Mouse (Mus musculus) midbrain, postnatal 0 days (tissue): ENCODE data around the gene Onecut3. TPM values are rescaled to one million over a fixed set of nuclear protein-coding genes. Genes with fewer than 3 reads are reported as not detected.

Experiments
- ATAC-seq: fragments of 200-750 bp; cut with Nextera tagmentation; 2 replicates; pipeline ENCODE4 v1.8.0; 2017; ENCODE audit warnings: moderate number of reproducible peaks, mild to moderate bottlenecking, moderate TSS enrichment, moderate library complexity; ENCODE audit not compliant: low FRiP score
- DNase-seq: peaks from one replicate; pipeline ENCODE4 v3.0.0-alpha.2; 2015; ENCODE audit warnings: low spot score
- H3K27ac ChIP-seq: fragments of 300-500 bp; sonication (generic); 2 replicates; pipeline ENCODE4 v1.5.1; 2014; ENCODE audit warnings: low read depth, mild to moderate bottlenecking, low read length, mixed read lengths
- H3K27me3 ChIP-seq: fragments of 300-500 bp; sonication (generic); 2 replicates; pipeline ENCODE4 v1.6.1; 2014; ENCODE audit warnings: low read length, control low read depth, mixed read lengths; ENCODE audit not compliant: insufficient read depth
- H3K36me3 ChIP-seq: fragments of 300-500 bp; sonication (generic); 2 replicates; pipeline ENCODE4 v1.6.1; 2014; ENCODE audit warnings: low read length, control low read depth, mixed read lengths; ENCODE audit not compliant: insufficient read depth
- H3K4me1 ChIP-seq: fragments of 300-500 bp; sonication (generic); 2 replicates; pipeline ENCODE4 v1.6.1; 2014; ENCODE audit warnings: mild to moderate bottlenecking, control low read depth, antibody characterized with exemption, low read length, mixed read lengths; ENCODE audit not compliant: insufficient read depth
- H3K4me2 ChIP-seq: fragments of 300-500 bp; sonication (generic); 2 replicates; pipeline ENCODE4 v1.6.1; 2014; ENCODE audit warnings: low read depth, mild to moderate bottlenecking, low read length, mixed read lengths; ENCODE audit not compliant: poor library complexity, severe bottlenecking
- H3K4me3 ChIP-seq: fragments of 300-500 bp; sonication (generic); 2 replicates; pipeline ENCODE4 v1.5.1; 2014; ENCODE audit warnings: low read depth, mild to moderate bottlenecking, low read length, moderate library complexity
- H3K9ac ChIP-seq: fragments of 300-500 bp; sonication (generic); replicated peaks from 2 replicates; pipeline ENCODE4 v1.6.1; 2014; ENCODE audit warnings: mild to moderate bottlenecking, low read length, moderate library complexity, mixed read lengths; ENCODE audit not compliant: poor library complexity, severe bottlenecking
- H3K9me3 ChIP-seq: fragments of 300-500 bp; sonication (generic); 2 replicates; pipeline ENCODE4 v1.6.1; 2016; ENCODE audit warnings: low read length, control low read depth
- CTCF ChIP-seq: IDR thresholded peaks from 2 replicates; pipeline ENCODE4 v1.5.1; 2016; ENCODE audit warnings: antibody characterized with exemption, mild to moderate bottlenecking
- WGBS: fragments of 180-500 bp; shearing (Covaris S2); extraction: QIAGEN DNeasy Blood & Tissue Kit; methylation state at CpG from one replicate; pipeline ENCODE4 v1.1.7; 2014; 5-methylcytosine and 5-hydroxymethylcytosine counted together
- polyA plus RNA-seq: library from polyadenylated mRNA; unstranded; fragments of >200 nt; fragmentation: Nextera tagmentation; extraction: Ambion mirVana; gene quantifications from 2 replicates; pipeline ENCODE4 v1.2.1, GENCODE M21; 2015
- total RNA-seq: library from RNA; depleted of rRNA; stranded (reverse); fragments of >200 nt; gene quantifications from 2 replicates; pipeline ENCODE4 v1.2.3, GENCODE M21; 2014

Onecut3 gene
- total and polyA plus RNA-seq, 2 experiments from 2014 or later: 0.89 to 3.1 TPM

- WGBS: 0% methylated on average over 35 of the region's 35 CpGs
- DNase-seq: no peak
- H3K27me3 ChIP-seq: peaks cover 93% of the 10 kb centered on the region
- peaks cover 5% of the 10 kb centered on the region; the same call in 1 of the 2 replicates for H3K4me1 ChIP-seq
- no peak for ATAC-seq
- no peak overlapping the region for H3K27ac ChIP-seq
- no peaks in the 10 kb centered on the region for H3K9me3 ChIP-seq
- H3K4me3 ChIP-seq: peak overlapping the region; percentile 35
- 0 out of 2 replicates have a peak overlapping the region, but pooled peaks have one; percentile 24 for H3K9ac ChIP-seq
- peak overlapping the region; percentile 54 for H3K4me2 ChIP-seq
- no peak for TF ChIP-seq CTCF
- no peaks in the 10 kb centered on the region for H3K36me3 ChIP-seq
Measured at GRCm38 (mm10) chr10:80495901-80496300, 1.3 kb downstream of the Onecut3 start.

GRCm38 (mm10) chr10:80496421-80496820 lies 1.8 kb downstream of the Onecut3 start:
- Histone ChIP-seq H3K4me3 (peak overlapping the region; percentile 35; the same call in 1 of the 2 replicates), H3K9me3 (no peaks in the 10 kb centered on the region), H3K4me2 (peak overlapping the region; percentile 54; the same call in 1 of the 2 replicates), H3K9ac (no peak overlapping the region), H3K27me3 (peaks cover 91% of the 10 kb centered on the region), H3K36me3 (no peaks in the 10 kb centered on the region), H3K27ac (no peak overlapping the region), H3K4me1 (peaks cover 5% of the 10 kb centered on the region; the same call in 1 of the 2 replicates)
- no peak for TF ChIP-seq CTCF
- WGBS: under 1% methylated on average over 20 of the region's 20 CpGs
- ATAC-seq: no peak
- no peak for DNase-seq

DNA sequence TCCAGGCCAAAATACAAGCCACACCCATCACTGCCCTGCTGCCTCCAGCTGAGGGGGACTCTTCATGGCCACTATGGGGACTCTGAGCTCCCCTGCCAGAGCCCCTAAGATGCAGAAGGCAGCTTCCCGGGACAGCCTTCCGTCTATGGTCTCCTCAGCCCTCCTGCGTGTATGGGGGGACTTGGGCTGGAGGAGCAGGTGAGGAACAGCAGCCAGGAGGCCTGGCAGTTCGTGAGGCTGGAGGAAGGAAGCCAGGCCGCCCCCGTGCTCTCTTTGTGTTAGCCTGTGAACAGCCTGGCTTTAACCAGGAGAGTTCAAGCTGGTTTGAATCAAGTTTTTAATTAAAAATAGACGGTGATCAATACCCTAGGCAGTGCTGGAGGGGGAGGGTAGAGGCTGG lies 7.7 kb downstream of the Onecut3 start:
- 0% methylated on average over 7 of the region's 7 CpGs for WGBS
- no peak for DNase-seq
- H3K4me3 ChIP-seq: no peak overlapping the region

DNA sequence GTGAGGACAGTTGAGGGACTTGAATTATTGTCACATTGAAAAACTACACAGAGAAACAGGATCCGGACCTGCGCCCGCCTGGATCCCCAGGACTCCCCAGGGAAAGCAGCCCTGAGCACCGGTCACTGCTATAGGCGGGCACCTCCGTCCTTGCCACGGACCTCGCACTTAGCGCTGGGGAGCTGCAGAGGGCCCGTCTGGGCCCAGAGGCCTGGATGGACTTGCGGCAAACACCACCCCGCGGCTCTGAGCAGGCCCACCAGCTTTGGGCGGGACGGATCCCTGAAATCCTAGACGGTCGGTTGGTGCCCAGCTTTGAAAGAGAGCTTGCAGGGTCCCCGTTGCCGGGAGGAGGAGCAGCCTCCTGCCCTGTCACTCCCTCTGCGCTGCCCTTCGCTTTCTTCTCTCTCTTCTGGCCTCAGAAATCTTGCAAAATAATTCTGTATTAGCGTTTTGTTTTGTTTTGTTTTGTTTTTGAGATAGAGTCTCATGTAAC lies 8.2 kb downstream of the Onecut3 start:
- 2% methylated on average over 22 of the region's 22 CpGs for WGBS

More for the DNA sequence above, 7.7 kb downstream of the Onecut3 start:
- H3K36me3 ChIP-seq: no peaks in the 10 kb centered on the region
- no peak for ATAC-seq
- no peaks in the 10 kb centered on the region for H3K9me3 ChIP-seq
- H3K4me1 ChIP-seq: no peaks in the 10 kb centered on the region
- H3K4me2 ChIP-seq: no peak overlapping the region
- H3K9ac ChIP-seq: no peak overlapping the region
- peaks cover 70% of the 10 kb centered on the region for H3K27me3 ChIP-seq
- TF ChIP-seq CTCF: no peak
- no peak overlapping the region for H3K27ac ChIP-seq

GRCm38 (mm10) chr10:80503599-80504220 lies 9.1 kb downstream of the Onecut3 start:
- no peak for TF ChIP-seq CTCF
- no peak for DNase-seq
- WGBS: 7% methylated on average over 27 of the region's 27 CpGs

More for the DNA sequence above, 8.2 kb downstream of the Onecut3 start:
- no peak for TF ChIP-seq CTCF
- H3K27me3 ChIP-seq: peaks cover 68% of the 10 kb centered on the region
- H3K9me3 ChIP-seq: no peaks in the 10 kb centered on the region
- ATAC-seq: no peak
- H3K4me2 ChIP-seq: no peak overlapping the region
- no peaks in the 10 kb centered on the region for H3K36me3 ChIP-seq
- no peak for DNase-seq
- H3K4me3 ChIP-seq: no peak overlapping the region
- no peak overlapping the region for H3K9ac ChIP-seq
- no peaks in the 10 kb centered on the region for H3K4me1 ChIP-seq
- no peak overlapping the region for H3K27ac ChIP-seq

GRCm38 (mm10) chr10:80504724-80505123 lies 10.1 kb downstream of the Onecut3 start:
- H3K27ac ChIP-seq: no peak overlapping the region
- H3K27me3 ChIP-seq: peaks cover 59% of the 10 kb centered on the region
- no peak for TF ChIP-seq CTCF
- no peaks in the 10 kb centered on the region for H3K4me1 ChIP-seq
- no peak for ATAC-seq
- no peak overlapping the region for H3K9ac ChIP-seq
- 0% methylated on average over 9 of the region's 9 CpGs for WGBS
- H3K36me3 ChIP-seq: no peaks in the 10 kb centered on the region
- no peak overlapping the region for H3K4me3 ChIP-seq
- no peak for DNase-seq
- H3K4me2 ChIP-seq: no peak overlapping the region
- H3K9me3 ChIP-seq: no peaks in the 10 kb centered on the region

More at GRCm38 (mm10) chr10:80503599-80504220, 9.1 kb downstream of the Onecut3 start:
- no peaks in the 10 kb centered on the region for H3K36me3 ChIP-seq
- H3K4me2 ChIP-seq: no peak overlapping the region
- H3K9me3 ChIP-seq: no peaks in the 10 kb centered on the region
- no peak overlapping the region for H3K4me3 ChIP-seq
- H3K27me3 ChIP-seq: peaks cover 64% of the 10 kb centered on the region
- H3K4me1 ChIP-seq: no peaks in the 10 kb centered on the region
- no peak overlapping the region for H3K27ac ChIP-seq
- no peak overlapping the region for H3K9ac ChIP-seq
- ATAC-seq: no peak
